Mouse (Mus musculus) liver, postnatal 0 days (tissue): ENCODE measurements around the gene Clip3. TPM values are rescaled to one million over a fixed set of nuclear protein-coding genes. Genes with fewer than 3 reads are reported as not detected.
A peak's percentile ranks its signal among the peaks of the same experiment; 100 is the strongest.

Source experiments
- ATAC-seq: fragments of 200-750 bp; cut with Nextera tagmentation; 2 replicates; pipeline ENCODE4 v1.8.0; 2017; ENCODE audit warnings: mild to moderate bottlenecking, moderate library complexity
- DNase-seq: peaks from one replicate; pipeline ENCODE4 v3.0.0-alpha.2; 2016
- H3K27ac ChIP-seq: fragments of 300-500 bp; sonication (generic); 2 replicates; pipeline ENCODE4 v1.5.1; 2014; ENCODE audit warnings: antibody characterized with exemption, moderate library complexity, mild to moderate bottlenecking, low read depth
- H3K27me3 ChIP-seq: fragments of 300-500 bp; sonication (generic); 2 replicates; pipeline ENCODE4 v1.6.1; 2014; ENCODE audit warnings: low read length, control low read depth, mixed read lengths; ENCODE audit not compliant: insufficient read depth
- H3K36me3 ChIP-seq: fragments of 300-500 bp; sonication (generic); replicated peaks from 2 replicates; pipeline ENCODE4 v1.6.1; 2014; ENCODE audit warnings: mild to moderate bottlenecking, control low read depth, low read length, moderate library complexity, mixed read lengths; ENCODE audit not compliant: insufficient read depth
- H3K4me1 ChIP-seq: fragments of 300-500 bp; sonication (generic); 2 replicates; pipeline ENCODE4 v1.6.1; 2014; ENCODE audit warnings: antibody characterized with exemption, mild to moderate bottlenecking, control low read depth; ENCODE audit not compliant: insufficient read depth
- H3K4me2 ChIP-seq: fragments of 300-500 bp; sonication (generic); 2 replicates; pipeline ENCODE4 v1.6.1; 2014; ENCODE audit warnings: low read depth, mild to moderate bottlenecking, low read length, moderate library complexity, mixed read lengths
- H3K4me3 ChIP-seq: fragments of 300-500 bp; sonication (generic); 2 replicates; pipeline ENCODE4 v1.5.1; 2014; ENCODE audit warnings: low read depth, low read length
- H3K9ac ChIP-seq: fragments of 300-500 bp; sonication (generic); replicated peaks from 2 replicates; pipeline ENCODE4 v1.6.1; 2014; ENCODE audit warnings: mild to moderate bottlenecking, moderate library complexity
- H3K9me3 ChIP-seq: fragments of 300-500 bp; sonication (generic); 2 replicates; pipeline ENCODE4 v1.6.1; 2016; ENCODE audit warnings: mild to moderate bottlenecking, control low read depth, low read length, mixed read lengths
- CTCF ChIP-seq: sonication (generic); IDR thresholded peaks from 2 replicates; pipeline ENCODE4 v1.5.1; 2016; ENCODE audit warnings: antibody characterized with exemption, low read depth
- EP300 ChIP-seq: IDR thresholded peaks from 2 replicates; pipeline ENCODE4 v1.6.1; 2016; ENCODE audit warnings: antibody characterized with exemption, low read depth, mild to moderate bottlenecking
- WGBS: fragments of 180-500 bp; shearing (Covaris S2); extraction: QIAGEN DNeasy Blood & Tissue Kit; methylation state at CpG from one replicate; pipeline ENCODE4 v1.1.7; 2014; ENCODE audit not compliant: insufficient replicate concordance; 5-methylcytosine and 5-hydroxymethylcytosine counted together
- polyA plus RNA-seq: library from polyadenylated mRNA; unstranded; fragments of >200 nt; fragmentation: Nextera tagmentation; extraction: Ambion mirVana; gene quantifications from 2 replicates; pipeline ENCODE4 v1.2.1, GENCODE M21; 2015

Clip3 gene
- polyA plus RNA-seq, 1 experiment from 2014 or later = 0.34 TPM

- WGBS = 85% methylated on average over 3 of the region's 3 CpGs
- H3K9me3 ChIP-seq = no peaks in the 10 kb centered on the region
- no peak for ATAC-seq
- no peak overlapping the region for H3K27ac ChIP-seq
- DNase-seq = no peak
- no peak overlapping the region for H3K9ac ChIP-seq
- no peak for TF ChIP-seq CTCF
- no peak for TF ChIP-seq EP300
- H3K4me1 ChIP-seq = no peaks in the 10 kb centered on the region
- H3K27me3 ChIP-seq = no peaks in the 10 kb centered on the region
- H3K4me2 ChIP-seq = no peak overlapping the region
- peaks cover 17% of the 10 kb centered on the region for H3K36me3 ChIP-seq
- H3K4me3 ChIP-seq = no peak overlapping the region
These were observed 24.7 kb upstream of the Clip3 start for GRCm38 (mm10) chr7:30266780-30267179.

DNA sequence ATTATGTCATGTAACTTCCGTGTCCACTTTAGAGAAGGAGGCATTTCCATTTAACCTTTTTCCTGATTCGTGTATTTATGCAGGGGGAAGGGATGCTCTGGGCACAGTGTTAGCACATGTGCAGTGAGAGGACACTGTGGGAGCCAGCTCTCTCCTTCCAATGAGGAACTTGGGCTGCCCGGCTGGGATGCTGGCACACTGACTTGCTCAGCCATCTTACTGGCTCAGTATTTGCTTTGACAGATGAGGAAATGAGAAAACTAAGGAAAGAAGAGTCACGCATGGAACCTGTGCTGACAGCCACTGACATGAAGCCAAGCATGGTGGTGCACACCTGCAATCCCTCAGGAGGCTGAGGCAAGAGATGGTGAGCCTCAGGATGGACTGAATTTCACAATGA lies 21.9 kb upstream of the Clip3 start:
- H3K4me3 ChIP-seq = no peak overlapping the region
- H3K27ac ChIP-seq = no peak overlapping the region
- no peaks in the 10 kb centered on the region for H3K27me3 ChIP-seq
- no peaks in the 10 kb centered on the region for H3K4me1 ChIP-seq
- 78% methylated on average over 4 of the region's 4 CpGs for WGBS
- no peak for TF ChIP-seq EP300
- TF ChIP-seq CTCF = no peak
- H3K9ac ChIP-seq = no peak overlapping the region
- ATAC-seq = no peak
- no peaks in the 10 kb centered on the region for H3K9me3 ChIP-seq
- DNase-seq = no peak
- peaks cover 12% of the 10 kb centered on the region; the same call in 1 of the 2 replicates for H3K36me3 ChIP-seq
- no peak overlapping the region for H3K4me2 ChIP-seq

DNA sequence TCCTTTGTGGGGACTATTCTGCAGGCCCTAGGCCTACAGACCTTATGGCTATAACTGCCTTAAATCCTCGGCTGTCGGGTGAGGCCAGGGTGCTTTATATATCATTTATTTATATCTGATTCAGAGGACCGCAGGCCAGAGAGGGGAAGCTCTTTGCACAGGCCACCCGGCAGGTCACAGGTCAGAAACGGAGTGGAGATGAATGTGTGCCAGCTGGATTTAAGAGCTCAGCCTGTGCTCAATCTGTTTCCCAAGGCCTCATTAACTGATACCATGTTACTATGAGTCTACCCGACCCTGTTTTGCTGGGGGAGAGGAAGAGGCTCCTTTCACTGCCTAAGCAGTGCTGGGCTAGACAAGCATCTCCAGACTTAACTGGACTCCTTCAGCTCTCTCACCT lies 17.1 kb upstream of the Clip3 start:
- peaks cover 7% of the 10 kb centered on the region for H3K36me3 ChIP-seq
- H3K9ac ChIP-seq = no peak overlapping the region
- no peaks in the 10 kb centered on the region for H3K27me3 ChIP-seq
- TF ChIP-seq CTCF (no peak), EP300 (no peak)
- DNase-seq (no peak), ATAC-seq (no peak)
- no peaks in the 10 kb centered on the region for H3K9me3 ChIP-seq
- H3K27ac ChIP-seq = no peak overlapping the region
- peaks cover 3% of the 10 kb centered on the region for H3K4me1 ChIP-seq
- WGBS = 71% methylated on average over 6 of the region's 6 CpGs
- no peak overlapping the region for H3K4me2 ChIP-seq
- no peak overlapping the region for H3K4me3 ChIP-seq

GRCm38 (mm10) chr7:30278911-30279310 lies 12.6 kb upstream of the Clip3 start:
- no peak for TF ChIP-seq CTCF
- TF ChIP-seq EP300 = no peak
- Histone ChIP-seq H3K4me3 (peak overlapping the region; percentile 87), H3K27me3 (no peaks in the 10 kb centered on the region), H3K4me1 (peaks cover 15% of the 10 kb centered on the region), H3K9me3 (no peaks in the 10 kb centered on the region), H3K4me2 (peak overlapping the region; percentile 97), H3K36me3 (no peaks in the 10 kb centered on the region; the same call in 1 of the 2 replicates), H3K9ac (peak overlapping the region; percentile 77), H3K27ac (no peak overlapping the region)
- DNase-seq (no peak), ATAC-seq (no peak)
- WGBS = 47% methylated on average over 2 of the region's 2 CpGs

GRCm38 (mm10) chr7:30279536-30279935 lies 12.0 kb upstream of the Clip3 start:
- H3K27me3 ChIP-seq = no peaks in the 10 kb centered on the region
- H3K36me3 ChIP-seq = no peaks in the 10 kb centered on the region; the same call in 1 of the 2 replicates
- no peak for ATAC-seq
- H3K9me3 ChIP-seq = no peaks in the 10 kb centered on the region
- peak overlapping the region; percentile 96 for H3K27ac ChIP-seq
- H3K4me3 ChIP-seq = peak overlapping the region; percentile 87
- peak overlapping the region; percentile 77 for H3K9ac ChIP-seq
- TF ChIP-seq CTCF = no peak
- no peak for TF ChIP-seq EP300
- WGBS = 1% methylated on average over 6 of the region's 6 CpGs
- no peak for DNase-seq
- H3K4me2 ChIP-seq = peak overlapping the region; percentile 97
- H3K4me1 ChIP-seq = peaks cover 15% of the 10 kb centered on the region

- under 1% methylated on average over 49 of the region's 49 CpGs for WGBS
- ATAC-seq = peak; percentile 95
- H3K4me2 ChIP-seq = peak within 1 kb of the TSS; percentile 97
These were observed 11.4 kb upstream of the Clip3 start, which contains the start of the genes Thap8 and Wdr62 for GRCm38 (mm10) chr7:30279951-30280669. Thap8 (plus strand) TSS chr7:30280094. Wdr62 (minus strand) TSS chr7:30280419.

More at GRCm38 (mm10) chr7:30279951-30280669, 11.4 kb upstream of the Clip3 start, which contains the start of the genes Thap8 and Wdr62:
- Histone ChIP-seq H3K36me3 (no peaks in the 10 kb centered on the region; the same call in 1 of the 2 replicates), H3K4me3 (peak within 1 kb of the TSS; percentile 87), H3K9ac (peak within 1 kb of the TSS; percentile 77), H3K27ac (peak within 1 kb of the TSS; percentile 96), H3K9me3 (no peaks in the 10 kb centered on the region), H3K4me1 (peaks cover 15% of the 10 kb centered on the region), H3K27me3 (no peaks in the 10 kb centered on the region)
- TF ChIP-seq CTCF (no peak), EP300 (peak; percentile 24)
- peak; percentile 95 for DNase-seq
